Comparison of ENCODE assay signal across 13 mouse cellular contexts in genomic region chr3:40070137-40070667, GRCm38 (mm10).
DNase-seq lines count a peak whose midpoint lies in the region; ATAC-seq lines count a peak whose summit lies in the region.
"Had no signal": no experiment of that assay in that cellular context is flagged by ENCODE, and none has a peak within 500 bp of the region (broad histone marks: within the 10 kb centered on the region; RNA-seq: fewer than 3 reads in every experiment).

No protein-coding gene starts in this region.

- DNase-seq in left cerebral cortex, postnatal 4 days = peak; percentile 23
- DNase-seq in left cerebral cortex, adult 18-20 months (ENCODE audit: low spot score in 2 of 2) = no peak
- DNase-seq in gastrocnemius, postnatal 4 days (ENCODE audit: low spot score in 2 of 2) = no peak
- DNase-seq in cerebellum, adult 11 months = no peak
- DNase-seq in thymus, postnatal 0 days (ENCODE audit: low spot score) = no peak
- DNase-seq in kidney, adult 18-20 months = no peak
- DNase-seq: adrenal gland, postnatal 36 days; cerebellum, adult 9-11 months; kidney, adult 9 months had no signal

- no peak overlapping the region for H3K27ac ChIP-seq in forebrain, embryonic 15.5 days (replicated peaks)
- H3K27ac ChIP-seq in midbrain, embryonic 12.5 days (replicated peaks) = peak overlapping the region; percentile 58
- H3K27ac ChIP-seq: heart, embryonic 15.5 days; left cerebral cortex, adult 2 months had no signal

- WGBS in forebrain, embryonic 15.5 days = 3% methylated on average over 8 of the region's 8 CpGs
- 9% methylated on average over 8 of the region's 8 CpGs for WGBS in midbrain, embryonic 12.5 days

- intact Hi-C loops in left cerebral cortex, postnatal 4 days (cut with DNase I) = no loop called here

- H3K9ac ChIP-seq in forebrain, embryonic 15.5 days (replicated peaks) = no peak overlapping the region
- H3K9ac ChIP-seq in midbrain, embryonic 12.5 days (replicated peaks) = no peak overlapping the region
- H3K9ac ChIP-seq: heart, embryonic 15.5 days had no signal

- H3K4me1 ChIP-seq in forebrain, embryonic 15.5 days = peaks cover 12% of the 10 kb centered on the region
- H3K4me1 ChIP-seq in midbrain, embryonic 12.5 days = peaks cover 13% of the 10 kb centered on the region
- H3K4me1 ChIP-seq: heart, embryonic 15.5 days had no signal

- H3K4me2 ChIP-seq in forebrain, embryonic 15.5 days (replicated peaks) = no peak overlapping the region
- H3K4me2 ChIP-seq in midbrain, embryonic 12.5 days (replicated peaks) = no peak overlapping the region
- H3K4me2 ChIP-seq: heart, embryonic 15.5 days had no signal

- no peaks in the 10 kb centered on the region for H3K9me3 ChIP-seq in forebrain, embryonic 15.5 days
- no peaks in the 10 kb centered on the region for H3K9me3 ChIP-seq in midbrain, embryonic 12.5 days
- H3K9me3 ChIP-seq: heart, embryonic 15.5 days had no signal

- no peaks in the 10 kb centered on the region for H3K36me3 ChIP-seq in forebrain, embryonic 15.5 days
- H3K36me3 ChIP-seq in midbrain, embryonic 12.5 days = no peaks in the 10 kb centered on the region
- H3K36me3 ChIP-seq: heart, embryonic 15.5 days had no signal

- no peaks in the 10 kb centered on the region for H3K27me3 ChIP-seq in forebrain, embryonic 15.5 days
- no peaks in the 10 kb centered on the region for H3K27me3 ChIP-seq in midbrain, embryonic 12.5 days
- H3K27me3 ChIP-seq: heart, embryonic 15.5 days had no signal

- ATAC-seq in forebrain, embryonic 15.5 days (replicated peaks) = peak; percentile 93
- peak; percentile 94 for ATAC-seq in midbrain, embryonic 12.5 days (ENCODE audit: low FRiP score, low read depth)

- H3K4me3 ChIP-seq in forebrain, embryonic 15.5 days = no peak overlapping the region
- no peak overlapping the region for H3K4me3 ChIP-seq in midbrain, embryonic 12.5 days
- H3K4me3 ChIP-seq: heart, embryonic 15.5 days; left cerebral cortex, adult 2 months had no signal
